Mouse (Mus musculus) testis, adult 2 months (tissue): ENCODE measurements at regions not wholly inside any gene's neighbourhood (a gene's known extent, or its start where the extent isn't known, plus 50 kb on each side); places are given as distances from the start of the nearest gene placed in this dataset.

Source experiments
- H3K27ac ChIP-seq: fragments of 200-500 bp; 2 replicates; pipeline ENCODE4 v1.5.1; 2012; ENCODE audit warnings: low read depth, low read length; ENCODE audit not compliant: control insufficient read depth, insufficient read depth
- H3K27me3 ChIP-seq: fragments of 200-500 bp; 2 replicates; pipeline ENCODE4 v1.6.1; 2012; ENCODE audit warnings: mild to moderate bottlenecking, low read length, moderate library complexity; ENCODE audit not compliant: control insufficient read depth, insufficient read depth
- H3K36me3 ChIP-seq: fragments of 200-500 bp; 2 replicates; pipeline ENCODE4 v1.6.1; 2012; ENCODE audit warnings: mild to moderate bottlenecking, low read length; ENCODE audit not compliant: control insufficient read depth, insufficient read depth
- H3K4me1 ChIP-seq: fragments of 200-500 bp; 2 replicates; pipeline ENCODE4 v1.6.1; 2012; ENCODE audit warnings: low read length; ENCODE audit not compliant: control insufficient read depth, insufficient read depth
- H3K4me3 ChIP-seq: fragments of 200-500 bp; 2 replicates; pipeline ENCODE4 v1.5.1; 2012; ENCODE audit warnings: low read depth, mild to moderate bottlenecking, low read length, moderate library complexity, mixed read lengths; ENCODE audit not compliant: control insufficient read depth
- CTCF ChIP-seq: fragments of 200-500 bp; IDR thresholded peaks from 2 replicates; pipeline ENCODE4 v1.5.1; 2012; ENCODE audit warnings: low read depth, mild to moderate bottlenecking, inconsistent platforms, low read length, moderate library complexity; ENCODE audit not compliant: control insufficient read depth, insufficient read depth, insufficient replicate concordance
- POLR2A ChIP-seq: fragments of 200-500 bp; IDR thresholded peaks from 2 replicates; pipeline ENCODE4 v1.6.1; 2012; ENCODE audit warnings: low read depth, mild to moderate bottlenecking, inconsistent platforms, low read length, moderate library complexity; ENCODE audit not compliant: control insufficient read depth

DNA sequence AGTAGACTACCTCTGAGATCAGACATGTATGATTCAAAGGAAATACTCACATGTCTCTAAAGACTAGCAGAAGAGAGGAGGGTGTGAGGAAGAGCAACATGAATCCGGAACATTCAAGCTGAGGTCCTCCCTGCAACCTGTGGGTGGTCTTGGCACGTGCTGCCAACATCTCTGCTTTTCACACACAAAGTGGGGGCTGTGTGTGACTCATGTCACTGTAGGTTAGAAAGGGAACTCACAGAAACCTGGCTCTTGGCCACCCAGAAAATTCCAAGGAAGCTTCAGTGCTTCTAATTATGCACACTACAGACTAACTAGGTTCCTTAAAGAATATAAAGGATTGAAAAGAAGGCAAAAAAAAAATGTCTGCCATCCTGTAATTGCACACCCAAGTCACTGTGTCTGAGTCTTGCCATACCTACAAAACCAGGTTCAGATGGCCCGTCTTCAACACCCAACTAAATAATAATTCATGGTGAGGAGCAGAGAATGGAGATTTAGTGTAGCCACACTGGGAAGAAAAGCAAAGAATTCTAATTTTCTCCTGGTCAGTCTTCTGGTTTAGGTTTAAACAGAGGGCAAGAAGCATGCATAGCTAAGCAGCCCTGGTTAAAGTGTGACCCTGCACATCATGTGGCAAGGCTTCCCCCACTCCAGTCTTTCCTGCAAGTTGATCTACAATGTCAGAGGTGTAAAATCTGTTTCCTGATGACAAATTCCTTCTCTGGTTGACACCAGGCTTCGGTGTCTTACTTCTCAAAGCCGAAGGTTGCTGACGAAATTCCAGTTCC lies 673.8 kb upstream of the Arpp21 start:
- Histone ChIP-seq H3K27me3 (no peaks in the 10 kb centered on the region), H3K27ac (no peak overlapping the region), H3K4me3 (no peak overlapping the region), H3K36me3 (no peaks in the 10 kb centered on the region), H3K4me1 (no peaks in the 10 kb centered on the region)
- TF ChIP-seq CTCF = no peak
- TF ChIP-seq POLR2A = no peak

DNA sequence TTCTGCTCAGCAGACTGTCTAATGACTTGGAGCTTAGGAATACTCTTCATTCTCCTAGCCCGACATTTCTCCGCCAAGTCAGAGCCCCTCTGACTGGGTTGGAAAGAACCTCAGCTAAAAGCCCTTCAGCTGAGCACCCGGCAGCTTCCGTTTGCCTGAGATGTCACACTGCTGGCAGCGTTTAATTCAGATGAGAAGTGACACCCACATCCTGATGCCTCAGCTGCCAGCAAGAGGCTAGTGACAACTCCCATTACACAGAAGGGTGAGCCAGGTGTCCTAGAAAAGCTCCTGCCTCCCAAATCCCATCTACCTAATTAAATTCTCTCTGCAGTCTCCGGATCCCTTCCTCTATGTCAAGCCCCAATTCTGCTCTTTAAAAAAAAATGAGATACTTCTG lies 670.2 kb upstream of the Arpp21 start:
- TF ChIP-seq POLR2A (no peak), CTCF (no peak)
- Histone ChIP-seq H3K27me3 (no peaks in the 10 kb centered on the region), H3K27ac (no peak overlapping the region), H3K4me3 (no peak overlapping the region), H3K36me3 (no peaks in the 10 kb centered on the region), H3K4me1 (no peaks in the 10 kb centered on the region)

DNA sequence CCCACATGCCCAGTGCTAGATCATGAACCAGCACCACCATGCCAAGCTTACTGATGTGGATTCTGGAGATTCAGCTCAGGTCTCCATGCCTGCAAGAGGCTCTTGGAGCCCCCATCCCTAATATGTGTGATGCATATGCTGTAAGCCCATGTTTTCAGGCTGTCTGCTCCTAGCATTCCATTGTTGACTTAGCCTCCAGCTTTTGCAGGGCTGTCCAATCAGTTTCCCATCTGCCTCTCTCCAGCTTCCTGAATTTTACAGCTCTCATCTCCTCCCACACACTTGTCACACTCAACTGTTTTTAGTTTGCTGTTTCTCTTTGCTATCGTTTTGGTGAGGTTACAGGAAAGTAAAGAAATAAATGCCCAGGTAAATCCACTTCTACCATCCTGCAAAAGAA lies 629.2 kb upstream of the Arpp21 start:
- Histone ChIP-seq H3K27me3 (no peaks in the 10 kb centered on the region), H3K4me3 (no peak overlapping the region), H3K4me1 (peaks cover 3% of the 10 kb centered on the region; the same call in 1 of the 2 replicates), H3K27ac (no peak overlapping the region), H3K36me3 (no peaks in the 10 kb centered on the region)
- TF ChIP-seq POLR2A = no peak
- TF ChIP-seq CTCF = no peak

DNA sequence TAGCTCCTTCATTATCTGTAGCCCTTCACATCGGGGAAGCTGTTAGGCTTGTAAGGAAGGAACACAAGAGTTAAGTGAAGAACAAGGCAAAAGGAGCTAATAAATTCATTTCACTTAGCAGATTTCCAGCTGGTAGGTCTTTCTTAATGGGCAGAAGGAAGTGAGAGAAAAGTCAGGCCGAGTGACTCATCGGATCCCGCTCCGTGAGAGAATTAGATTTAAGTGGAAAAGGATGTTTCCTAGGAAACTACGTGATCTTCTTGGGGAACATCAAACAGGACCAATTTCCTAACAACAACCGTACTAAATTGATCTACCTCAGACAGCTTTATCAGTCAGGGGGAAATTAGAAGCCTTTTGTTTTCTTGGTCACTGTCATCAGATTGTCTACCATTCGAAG lies 625.4 kb upstream of the Arpp21 start:
- no peak overlapping the region for H3K27ac ChIP-seq
- H3K27me3 ChIP-seq = no peaks in the 10 kb centered on the region
- H3K4me1 ChIP-seq = peaks cover 3% of the 10 kb centered on the region; the same call in 1 of the 2 replicates
- no peak for TF ChIP-seq CTCF
- TF ChIP-seq POLR2A = no peak
- no peak overlapping the region for H3K4me3 ChIP-seq
- no peaks in the 10 kb centered on the region for H3K36me3 ChIP-seq

DNA sequence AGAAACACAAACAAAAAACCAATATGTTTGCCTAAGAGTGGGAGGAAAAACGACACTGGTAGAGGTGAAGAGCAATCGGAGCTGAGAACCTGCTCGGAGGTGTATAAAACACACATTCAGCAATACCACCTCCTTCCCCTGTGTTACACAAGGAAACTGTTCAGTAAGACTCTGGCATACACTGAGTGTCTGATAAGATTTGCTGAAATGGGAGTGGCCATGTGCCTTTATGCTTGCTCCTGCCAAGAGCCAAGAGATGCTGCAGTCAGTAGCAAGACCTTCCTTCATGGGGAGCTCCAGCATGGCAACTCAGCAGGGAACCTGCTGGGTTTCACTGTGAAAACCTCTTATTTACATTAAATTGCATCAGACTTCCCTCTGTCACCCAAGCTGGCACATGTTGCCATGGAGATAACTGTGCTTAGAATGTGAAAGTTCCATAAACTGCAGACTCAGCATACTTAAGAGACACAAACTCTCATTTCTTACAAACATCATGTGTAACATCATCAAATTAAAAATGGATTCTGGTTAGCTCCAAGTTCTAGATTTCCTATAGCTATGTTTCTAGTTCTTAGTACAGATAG lies 624.7 kb upstream of the Arpp21 start:
- H3K4me3 ChIP-seq = no peak overlapping the region
- TF ChIP-seq CTCF = no peak
- no peak for TF ChIP-seq POLR2A
- H3K27me3 ChIP-seq = no peaks in the 10 kb centered on the region
- H3K4me1 ChIP-seq = peaks cover 3% of the 10 kb centered on the region; the same call in 1 of the 2 replicates
- no peak overlapping the region for H3K27ac ChIP-seq
- H3K36me3 ChIP-seq = no peaks in the 10 kb centered on the region

DNA sequence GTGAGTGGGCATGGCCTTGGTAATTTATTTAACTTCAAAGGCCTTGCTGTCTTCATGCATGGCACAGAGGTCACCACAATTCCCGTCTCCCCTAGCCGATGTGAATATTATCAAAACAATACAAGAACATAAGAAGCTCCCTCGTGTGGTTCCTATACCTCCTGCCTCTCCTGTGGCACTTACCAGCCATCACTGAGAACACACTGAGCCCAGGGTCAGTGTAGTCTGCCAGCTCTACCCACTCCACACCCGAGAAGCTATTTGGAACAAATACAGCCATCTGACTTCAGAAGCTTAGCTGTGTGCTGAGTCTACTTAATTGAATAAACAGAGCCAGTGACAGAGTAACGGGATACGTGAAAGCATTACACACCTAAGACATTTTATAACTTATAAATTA lies 605.7 kb upstream of the Arpp21 start:
- TF ChIP-seq POLR2A (no peak), CTCF (no peak)
- Histone ChIP-seq H3K36me3 (no peaks in the 10 kb centered on the region), H3K4me1 (no peaks in the 10 kb centered on the region), H3K27ac (no peak overlapping the region), H3K27me3 (no peaks in the 10 kb centered on the region), H3K4me3 (no peak overlapping the region)

DNA sequence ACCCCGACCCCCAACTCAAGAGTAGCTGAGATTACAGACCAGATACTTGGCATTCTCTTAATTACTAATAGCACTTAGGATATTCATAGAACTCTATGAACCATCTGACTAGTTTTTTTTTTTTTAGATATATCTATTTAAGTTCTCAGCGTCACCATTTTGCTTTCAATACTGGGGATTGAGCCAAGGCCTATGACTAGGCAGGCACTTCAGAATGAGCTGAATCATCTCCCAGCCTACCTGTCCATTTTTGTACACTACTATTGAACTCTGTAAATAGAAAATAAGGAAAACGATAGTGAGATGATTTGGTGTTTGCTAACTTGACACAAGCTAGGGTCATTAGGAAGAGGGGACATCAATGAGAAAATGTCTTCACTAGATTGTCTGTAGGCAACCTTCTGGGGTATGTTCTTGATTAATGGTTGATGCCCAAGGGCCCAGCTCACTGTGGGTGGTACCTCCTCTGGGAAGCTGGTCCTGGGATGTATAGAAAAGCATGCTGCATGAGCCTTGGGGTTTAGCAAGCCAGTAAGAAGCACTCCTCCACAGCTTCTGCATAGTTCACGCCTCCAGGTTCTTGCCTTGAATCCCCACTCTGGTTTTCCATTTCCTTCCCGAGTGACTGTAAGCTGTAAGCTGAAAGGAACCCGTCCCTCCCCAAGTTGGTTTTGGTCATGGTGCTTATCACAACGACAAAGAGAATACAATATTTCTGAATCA lies 603.5 kb upstream of the Arpp21 start:
- no peaks in the 10 kb centered on the region for H3K27me3 ChIP-seq
- no peak for TF ChIP-seq CTCF
- H3K27ac ChIP-seq = no peak overlapping the region
- H3K4me3 ChIP-seq = no peak overlapping the region
- H3K36me3 ChIP-seq = no peaks in the 10 kb centered on the region
- H3K4me1 ChIP-seq = no peaks in the 10 kb centered on the region
